Mouse (Mus musculus): ENCODE data around the gene Prdm13. TPM values are rescaled to one million over a fixed set of nuclear protein-coding genes. Genes with fewer than 3 reads are reported as not detected.

Gene Prdm13
- polyA plus RNA-seq, 1 experiment from 2014 or later, result 0.24 TPM

DNA sequence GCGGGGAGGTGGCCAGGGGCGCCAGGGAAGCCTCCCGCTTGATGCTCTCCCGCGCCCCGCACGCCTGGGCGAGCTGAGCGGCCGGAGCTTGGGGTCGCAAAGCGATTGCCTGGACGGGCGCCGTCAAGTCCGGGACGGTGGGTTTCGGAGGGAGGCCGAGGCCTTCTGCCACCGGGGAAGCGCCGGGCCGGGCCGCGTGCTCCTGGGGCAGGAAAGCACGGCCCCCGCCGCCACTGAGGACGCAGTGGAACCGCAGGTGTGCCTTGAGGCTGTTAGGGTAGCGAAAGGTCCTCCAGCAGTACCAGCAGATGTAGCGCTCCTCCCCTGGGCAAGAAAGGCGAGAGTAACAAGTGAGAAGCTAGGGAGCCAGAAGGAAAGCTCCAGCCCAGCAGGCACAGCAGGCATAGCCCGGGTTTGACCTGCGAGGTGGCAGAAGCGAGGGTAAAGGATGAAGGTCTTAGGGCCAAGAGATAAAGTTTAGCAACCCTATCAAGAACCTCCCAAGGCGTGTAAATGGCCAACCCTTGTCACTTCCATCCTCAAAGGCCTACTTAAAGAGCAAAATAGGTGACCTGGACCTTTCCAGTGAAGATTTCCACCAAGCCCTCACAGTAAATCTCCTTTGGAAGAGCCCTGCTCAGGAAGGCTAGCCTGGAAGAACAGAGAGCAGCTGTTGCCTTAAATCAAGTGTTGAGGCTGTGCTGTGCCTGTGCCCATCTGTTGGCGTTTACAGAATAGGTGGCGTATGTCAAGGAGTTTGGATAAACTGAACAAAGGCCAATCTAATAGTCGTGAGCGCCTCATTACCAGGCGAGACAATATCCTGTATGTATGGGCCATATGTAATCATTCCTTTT, 5.9 kb downstream of the Prdm13 start:
- Histone ChIP-seq H3K4me1 (replicated peaks; ENCODE audit: control insufficient read depth, insufficient read depth, low read length) (peaks cover 19% of the 10 kb centered on the region), H3K27me3 (ENCODE audit: control insufficient read depth, insufficient read depth, low read length) (peaks cover 92% of the 10 kb centered on the region), H3K4me3 (ENCODE audit: low read depth, low read length) (peak overlapping the region; percentile 33), H3K4me2 (ENCODE audit: low read depth, low read length, severe bottlenecking) (peak overlapping the region; percentile 44), H3K27ac (ENCODE audit: low read depth, low read length) (no peak overlapping the region), H3K36me3 (ENCODE audit: control insufficient read depth, insufficient read depth, low read length) (no peaks in the 10 kb centered on the region), H3K9ac (ENCODE audit: low read length) (no peak overlapping the region), H3K9me3 (ENCODE audit: control insufficient read depth, low read length) (no peaks in the 10 kb centered on the region)
- WGBS, result 1% methylated on average over 42 of the region's 42 CpGs
- peak; percentile 14 for ATAC-seq (replicated peaks; ENCODE audit: low FRiP score)
- DNase-seq (ENCODE audit: low spot score), result no peak

DNA sequence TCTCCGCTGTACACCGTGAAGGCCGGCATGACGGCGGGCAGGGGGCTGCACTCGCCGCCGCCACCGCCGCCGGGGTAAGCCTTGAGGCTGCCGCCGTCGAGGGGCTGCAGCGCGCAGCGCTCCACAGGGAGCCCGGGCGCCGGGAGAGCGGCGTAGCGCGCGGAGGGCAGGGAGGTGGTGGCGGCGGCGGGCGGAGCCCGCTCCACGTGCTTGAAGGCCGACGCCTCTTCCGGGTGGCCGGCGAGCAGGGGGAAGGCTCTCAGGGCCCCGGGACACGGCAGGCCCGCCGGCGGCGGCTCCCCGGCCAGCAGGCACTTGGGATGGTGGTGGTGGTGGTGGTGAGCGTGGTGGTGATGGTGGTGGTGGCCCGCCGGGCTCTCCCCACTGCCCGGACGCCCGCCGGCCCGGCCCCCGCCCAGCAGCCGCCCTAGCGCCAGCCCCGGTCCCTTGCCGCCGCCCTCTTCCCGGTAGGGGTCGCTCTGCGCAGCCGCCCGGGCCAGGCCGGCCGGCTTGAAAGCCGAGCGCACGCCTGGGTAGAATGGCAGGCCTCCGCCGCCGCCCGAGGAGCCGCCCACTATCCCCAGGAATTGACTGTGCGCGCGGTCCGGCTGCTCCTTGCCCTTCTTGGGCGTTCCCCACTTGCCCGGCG, 6.7 kb downstream of the Prdm13 start:
- DNase-seq (ENCODE audit: low spot score), result peak; percentile 89
- Histone ChIP-seq H3K9me3 (ENCODE audit: control insufficient read depth, low read length) (no peaks in the 10 kb centered on the region), H3K9ac (ENCODE audit: low read length) (peak overlapping the region; percentile 30), H3K4me2 (ENCODE audit: low read depth, low read length, severe bottlenecking) (peak overlapping the region; percentile 44), H3K4me1 (replicated peaks; ENCODE audit: control insufficient read depth, insufficient read depth, low read length) (peaks cover 20% of the 10 kb centered on the region), H3K4me3 (ENCODE audit: low read depth, low read length) (peak overlapping the region; percentile 33), H3K27me3 (ENCODE audit: control insufficient read depth, insufficient read depth, low read length) (peaks cover 92% of the 10 kb centered on the region), H3K27ac (ENCODE audit: low read depth, low read length) (no peak overlapping the region), H3K36me3 (ENCODE audit: control insufficient read depth, insufficient read depth, low read length) (no peaks in the 10 kb centered on the region)
- 0% methylated on average over 54 of the region's 79 CpGs for WGBS
- ATAC-seq (replicated peaks; ENCODE audit: low FRiP score), result peak; percentile 91

DNA sequence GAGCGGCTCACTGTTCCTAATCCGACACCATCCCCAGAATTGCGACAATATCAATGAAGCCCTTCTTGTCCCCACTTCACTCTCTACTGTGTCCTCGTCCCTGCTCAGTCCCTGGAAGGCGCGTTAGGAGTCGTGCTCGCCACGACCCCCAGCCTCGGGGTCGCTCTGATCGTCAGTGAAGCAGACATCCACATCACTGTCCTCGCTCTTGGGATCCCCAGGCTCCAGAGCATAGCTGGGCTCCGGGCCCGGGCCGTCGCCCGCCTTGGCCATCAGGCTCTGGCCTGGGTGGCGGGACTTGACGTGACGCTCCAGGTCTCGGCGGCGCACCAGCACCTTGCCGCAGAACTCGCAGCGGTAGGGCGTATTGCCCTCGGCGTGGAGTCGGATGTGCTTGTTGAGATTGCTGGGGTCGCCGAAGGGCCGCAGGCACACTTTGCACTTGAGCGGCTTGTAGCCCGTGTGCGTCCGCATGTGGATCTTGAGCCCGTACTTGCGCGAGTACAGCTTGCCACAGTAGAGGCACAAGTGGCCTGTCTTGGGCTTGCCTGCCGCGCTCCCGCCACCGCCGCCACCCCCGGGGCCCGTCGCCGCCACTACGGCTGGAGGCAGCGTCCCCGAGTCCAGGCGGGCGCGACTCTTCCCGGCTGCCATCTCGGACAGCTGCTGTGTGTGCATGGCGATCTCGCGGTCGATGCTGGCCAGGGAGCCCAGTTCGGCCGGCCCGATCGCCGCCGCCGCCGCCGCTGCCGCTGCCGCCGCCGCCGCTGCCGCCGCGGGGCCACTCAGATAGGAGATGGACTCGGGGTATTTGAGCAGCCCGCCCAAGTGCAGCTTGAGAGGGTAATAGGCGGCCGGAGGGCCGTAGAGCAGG, 7.4 kb downstream of the Prdm13 start:
- peak overlapping the region; percentile 33 for H3K4me3 ChIP-seq (ENCODE audit: low read depth, low read length)
- peak overlapping the region; percentile 44 for H3K4me2 ChIP-seq (ENCODE audit: low read depth, low read length, severe bottlenecking)
- peaks cover 17% of the 10 kb centered on the region for H3K4me1 ChIP-seq (replicated peaks; ENCODE audit: control insufficient read depth, insufficient read depth, low read length)
- WGBS, result under 1% methylated on average over 84 of the region's 84 CpGs
- H3K9me3 ChIP-seq (ENCODE audit: control insufficient read depth, low read length), result no peaks in the 10 kb centered on the region
- ATAC-seq (replicated peaks; ENCODE audit: low FRiP score) (peak; percentile 16), DNase-seq (ENCODE audit: low spot score) (peak; percentile 77)
- H3K36me3 ChIP-seq (ENCODE audit: control insufficient read depth, insufficient read depth, low read length), result no peaks in the 10 kb centered on the region
- H3K27ac ChIP-seq (ENCODE audit: low read depth, low read length), result no peak overlapping the region
- peak overlapping the region; percentile 30 for H3K9ac ChIP-seq (ENCODE audit: low read length)
- H3K27me3 ChIP-seq (ENCODE audit: control insufficient read depth, insufficient read depth, low read length), result peaks cover 90% of the 10 kb centered on the region

DNA sequence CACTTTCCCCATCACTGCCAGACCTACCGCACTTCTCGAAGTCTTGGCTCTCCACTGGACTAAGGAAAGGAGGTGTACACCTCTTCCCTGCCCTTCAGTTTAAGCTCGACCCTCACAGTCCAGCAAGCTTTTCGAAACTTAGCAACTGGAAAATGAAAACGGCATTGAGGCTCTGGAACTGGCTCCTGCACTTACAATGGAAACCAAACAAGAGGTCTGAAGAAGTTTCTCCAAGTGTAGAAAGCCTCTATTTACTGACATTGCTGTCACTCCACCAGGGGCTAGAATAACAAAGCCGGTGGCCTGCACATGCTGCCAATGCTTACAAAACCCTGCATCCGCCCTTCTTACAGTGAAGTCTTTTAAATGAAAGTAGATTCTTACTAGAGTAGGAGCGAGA, 11.1 kb downstream of the Prdm13 start:
- no peak overlapping the region for H3K4me2 ChIP-seq (ENCODE audit: low read depth, low read length, severe bottlenecking)
- H3K9ac ChIP-seq (ENCODE audit: low read length), result no peak overlapping the region
- peaks cover 16% of the 10 kb centered on the region for H3K4me1 ChIP-seq (replicated peaks; ENCODE audit: control insufficient read depth, insufficient read depth, low read length)
- DNase-seq (ENCODE audit: low spot score) (no peak), ATAC-seq (replicated peaks; ENCODE audit: low FRiP score) (no peak)
- no peaks in the 10 kb centered on the region for H3K36me3 ChIP-seq (ENCODE audit: control insufficient read depth, insufficient read depth, low read length)
- H3K9me3 ChIP-seq (ENCODE audit: control insufficient read depth, low read length), result no peaks in the 10 kb centered on the region
- 3% methylated on average over 8 of the region's 8 CpGs for WGBS
- H3K27ac ChIP-seq (ENCODE audit: low read depth, low read length), result no peak overlapping the region
- H3K27me3 ChIP-seq (ENCODE audit: control insufficient read depth, insufficient read depth, low read length), result peaks cover 73% of the 10 kb centered on the region
- H3K4me3 ChIP-seq (ENCODE audit: low read depth, low read length), result no peak overlapping the region

DNA sequence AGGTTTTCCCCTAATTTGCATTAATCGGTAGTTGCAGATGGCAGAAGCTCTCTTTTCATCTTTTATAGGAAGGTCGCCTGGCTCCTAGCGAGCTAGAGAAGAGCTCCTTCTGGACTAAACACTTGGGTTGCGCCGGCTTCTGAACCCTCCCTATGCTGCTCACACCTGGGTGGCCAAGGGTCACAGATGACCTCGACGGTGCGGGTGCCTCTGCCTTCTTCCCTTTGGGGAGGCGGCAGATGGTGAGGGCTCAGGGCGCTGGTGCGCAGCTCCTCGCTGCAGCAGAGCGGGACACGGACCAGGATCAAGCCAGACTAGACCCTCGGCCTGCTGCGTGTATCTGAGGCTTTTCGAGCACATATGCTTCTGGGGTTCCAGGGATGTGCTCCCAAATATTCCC, 11.7 kb downstream of the Prdm13 start:
- DNase-seq (ENCODE audit: low spot score) (peak; percentile 62), ATAC-seq (replicated peaks; ENCODE audit: low FRiP score) (0 out of 2 replicates have a peak, but pooled peaks have one; percentile 16)
- 2% methylated on average over 17 of the region's 17 CpGs for WGBS
- H3K27ac ChIP-seq (ENCODE audit: low read depth, low read length), result no peak overlapping the region
- H3K4me2 ChIP-seq (ENCODE audit: low read depth, low read length, severe bottlenecking), result no peak overlapping the region
- H3K4me1 ChIP-seq (replicated peaks; ENCODE audit: control insufficient read depth, insufficient read depth, low read length), result peaks cover 13% of the 10 kb centered on the region
- no peaks in the 10 kb centered on the region for H3K36me3 ChIP-seq (ENCODE audit: control insufficient read depth, insufficient read depth, low read length)
- no peaks in the 10 kb centered on the region for H3K9me3 ChIP-seq (ENCODE audit: control insufficient read depth, low read length)
- peaks cover 66% of the 10 kb centered on the region for H3K27me3 ChIP-seq (ENCODE audit: control insufficient read depth, insufficient read depth, low read length)
- no peak overlapping the region for H3K9ac ChIP-seq (ENCODE audit: low read length)
- H3K4me3 ChIP-seq (ENCODE audit: low read depth, low read length), result no peak overlapping the region

DNA sequence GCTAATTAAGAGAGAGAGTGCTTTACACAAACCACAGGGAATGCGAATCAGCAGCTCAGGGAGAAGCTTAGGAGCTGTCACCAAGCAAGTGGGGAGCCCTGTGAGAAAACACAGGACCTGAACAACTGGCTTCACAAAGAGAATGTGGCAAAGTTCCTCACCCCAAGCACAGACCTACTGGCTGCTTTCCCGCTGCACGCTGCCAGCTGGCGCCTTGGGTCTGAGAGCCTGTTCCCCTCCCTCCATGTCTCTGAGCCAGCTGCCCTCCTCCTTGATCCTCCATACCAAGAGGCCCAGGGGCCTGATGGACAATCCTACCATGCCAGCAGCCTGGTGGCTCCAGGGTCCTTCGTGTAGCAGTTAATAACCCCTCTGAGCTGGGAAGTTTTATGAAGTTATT, 19.8 kb downstream of the Prdm13 start:
- H3K4me2 ChIP-seq (ENCODE audit: low read depth, low read length, severe bottlenecking), result no peak overlapping the region
- 0 out of 2 replicates have a peak, but pooled peaks cover 3% of the 10 kb centered on the region for H3K4me1 ChIP-seq (replicated peaks; ENCODE audit: control insufficient read depth, insufficient read depth, low read length)
- peak; percentile 51 for DNase-seq (ENCODE audit: low spot score)
- peak; percentile 68 for ATAC-seq (replicated peaks; ENCODE audit: low FRiP score)
- WGBS, result 9% methylated on average over 5 of the region's 5 CpGs
- H3K9me3 ChIP-seq (ENCODE audit: control insufficient read depth, low read length), result no peaks in the 10 kb centered on the region
- H3K36me3 ChIP-seq (ENCODE audit: control insufficient read depth, insufficient read depth, low read length), result no peaks in the 10 kb centered on the region
- H3K4me3 ChIP-seq (ENCODE audit: low read depth, low read length), result no peak overlapping the region
- H3K9ac ChIP-seq (ENCODE audit: low read length), result no peak overlapping the region
- peaks cover 2% of the 10 kb centered on the region; the same call in 1 of the 2 replicates for H3K27me3 ChIP-seq (ENCODE audit: control insufficient read depth, insufficient read depth, low read length)
- H3K27ac ChIP-seq (ENCODE audit: low read depth, low read length), result no peak overlapping the region

DNA sequence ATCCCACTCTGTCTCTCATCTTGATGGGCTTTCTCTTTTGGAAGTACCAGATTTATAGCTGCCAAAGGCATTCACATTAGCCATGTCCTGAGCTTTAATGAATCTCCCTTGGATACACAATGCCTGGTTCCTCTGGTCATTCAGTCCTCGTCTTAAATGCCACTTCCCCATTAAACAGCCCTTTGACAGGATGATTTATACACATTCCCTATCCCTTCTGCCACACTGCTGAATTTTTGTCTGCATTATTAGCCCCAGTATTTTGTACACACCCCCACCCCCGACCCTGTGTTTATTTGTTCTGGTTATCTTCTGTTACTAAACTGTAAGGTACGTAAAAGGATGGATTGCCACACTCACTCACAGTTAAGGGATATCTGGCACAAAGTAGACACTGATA, 27.6 kb downstream of the Prdm13 start:
- no peaks in the 10 kb centered on the region for H3K9me3 ChIP-seq (ENCODE audit: control insufficient read depth, low read length)
- no peak overlapping the region for H3K27ac ChIP-seq (ENCODE audit: low read depth, low read length)
- ATAC-seq (replicated peaks; ENCODE audit: low FRiP score) (no peak), DNase-seq (ENCODE audit: low spot score) (no peak)
- H3K4me1 ChIP-seq (replicated peaks; ENCODE audit: control insufficient read depth, insufficient read depth, low read length), result no peaks in the 10 kb centered on the region
- no peak overlapping the region for H3K4me2 ChIP-seq (ENCODE audit: low read depth, low read length, severe bottlenecking)
- WGBS, result 68% methylated on average over 3 of the region's 3 CpGs
- H3K9ac ChIP-seq (ENCODE audit: low read length), result no peak overlapping the region
- no peaks in the 10 kb centered on the region for H3K36me3 ChIP-seq (ENCODE audit: control insufficient read depth, insufficient read depth, low read length)
- no peaks in the 10 kb centered on the region for H3K27me3 ChIP-seq (ENCODE audit: control insufficient read depth, insufficient read depth, low read length)
- no peak overlapping the region for H3K4me3 ChIP-seq (ENCODE audit: low read depth, low read length)

DNA sequence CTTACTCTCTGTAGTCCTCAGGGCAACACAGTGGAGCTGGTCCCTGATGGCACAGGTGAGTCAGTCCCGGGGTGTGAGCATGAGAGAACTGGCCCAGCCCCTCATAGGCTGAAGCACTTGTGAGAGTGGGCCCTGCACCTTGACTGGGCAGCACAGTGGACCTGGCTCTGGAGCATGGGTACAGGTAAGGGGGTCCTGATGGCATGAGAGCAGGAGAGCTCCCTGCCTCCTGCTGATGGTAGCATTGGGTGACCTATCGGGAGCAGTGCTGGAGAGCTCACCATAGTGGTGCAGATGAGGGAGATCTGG, 56.5 kb downstream of the Prdm13 start:
- H3K9ac ChIP-seq (ENCODE audit: low read length), result no peak overlapping the region
- 88% methylated on average over 2 of the region's 2 CpGs for WGBS
- H3K27me3 ChIP-seq (ENCODE audit: control insufficient read depth, insufficient read depth, low read length), result no peaks in the 10 kb centered on the region
- DNase-seq (ENCODE audit: low spot score), result no peak
- 0 out of 2 replicates have a peak, but pooled peaks have one; percentile 24 for ATAC-seq (replicated peaks; ENCODE audit: low FRiP score)
- H3K4me1 ChIP-seq (replicated peaks; ENCODE audit: control insufficient read depth, insufficient read depth, low read length), result no peaks in the 10 kb centered on the region
- no peaks in the 10 kb centered on the region for H3K36me3 ChIP-seq (ENCODE audit: control insufficient read depth, insufficient read depth, low read length)
- no peaks in the 10 kb centered on the region for H3K9me3 ChIP-seq (ENCODE audit: control insufficient read depth, low read length)
- H3K4me2 ChIP-seq (ENCODE audit: low read depth, low read length, severe bottlenecking), result no peak overlapping the region
- H3K4me3 ChIP-seq (ENCODE audit: low read depth, low read length), result no peak overlapping the region
- H3K27ac ChIP-seq (ENCODE audit: low read depth, low read length), result no peak overlapping the region

Data from forebrain, embryonic 11.5 days (tissue).